Mouse (Mus musculus) limb, embryonic 14.5 days (tissue): ENCODE measurements around the gene Cdc42bpa. TPM values are rescaled to one million over a fixed set of nuclear protein-coding genes. Genes with fewer than 3 reads are reported as not detected.

Source experiments
- ATAC-seq: fragments of 200-750 bp; cut with Nextera tagmentation; 2 replicates; pipeline ENCODE4 v1.8.0; 2017; ENCODE audit warnings: low read depth, moderate number of reproducible peaks, moderate TSS enrichment; ENCODE audit not compliant: low FRiP score
- DNase-seq: peaks from one replicate; pipeline ENCODE4 v3.0.0-alpha.2; 2015; ENCODE audit warnings: low spot score
- H3K27ac ChIP-seq: fragments of 300-500 bp; sonication (generic); replicated peaks from 2 replicates; pipeline ENCODE4 v1.5.1; 2014; ENCODE audit warnings: low read depth, mild to moderate bottlenecking, low read length, moderate library complexity, mixed read lengths
- H3K27me3 ChIP-seq: fragments of 300-500 bp; sonication (generic); 2 replicates; pipeline ENCODE4 v1.6.1; 2014; ENCODE audit warnings: low read length, mixed read lengths; ENCODE audit not compliant: control insufficient read depth, insufficient read depth
- H3K36me3 ChIP-seq: fragments of 300-500 bp; sonication (generic); 2 replicates; pipeline ENCODE4 v1.6.1; 2014; ENCODE audit warnings: mild to moderate bottlenecking, low read length, moderate library complexity, mixed read lengths; ENCODE audit not compliant: control insufficient read depth, insufficient read depth
- H3K4me1 ChIP-seq: fragments of 300-500 bp; sonication (generic); 2 replicates; pipeline ENCODE4 v1.6.1; 2014; ENCODE audit warnings: antibody characterized with exemption, low read length, mixed read lengths; ENCODE audit not compliant: control insufficient read depth, insufficient read depth
- H3K4me2 ChIP-seq: fragments of 300-500 bp; sonication (generic); replicated peaks from 2 replicates; pipeline ENCODE4 v1.6.1; 2014; ENCODE audit warnings: low read depth, mild to moderate bottlenecking, low read length, moderate library complexity; ENCODE audit not compliant: severe bottlenecking
- H3K4me3 ChIP-seq: fragments of 300-500 bp; sonication (generic); replicated peaks from 2 replicates; pipeline ENCODE4 v1.5.1; 2014; ENCODE audit warnings: low read length
- H3K9ac ChIP-seq: fragments of 300-500 bp; sonication (generic); 2 replicates; pipeline ENCODE4 v1.6.1; 2014; ENCODE audit warnings: mild to moderate bottlenecking, low read depth, low read length, moderate library complexity; ENCODE audit not compliant: severe bottlenecking
- H3K9me3 ChIP-seq: fragments of 300-500 bp; sonication (generic); 2 replicates; pipeline ENCODE4 v1.6.1; 2016; ENCODE audit warnings: low read length; ENCODE audit not compliant: control insufficient read depth
- POLR2A ChIP-seq: fragments of 200-500 bp; IDR thresholded peaks from 2 replicates; pipeline ENCODE4 v1.8.0; 2012; ENCODE audit warnings: inconsistent platforms, mild to moderate bottlenecking, moderate library complexity, borderline replicate concordance; ENCODE audit not compliant: insufficient read depth, insufficient read length; ENCODE audit errors: extremely low read depth
- WGBS: fragments of 180-500 bp; shearing (Covaris S2); extraction: QIAGEN DNeasy Blood & Tissue Kit; methylation state at CpG from one replicate; pipeline ENCODE4 v1.1.7; 2014; 5-methylcytosine and 5-hydroxymethylcytosine counted together
- polyA plus RNA-seq, 2 experiments: library from polyadenylated mRNA; depleted of rRNA in 1 of 2; stranded (reverse) in 1 of 2; unstranded in 1 of 2; fragments of >200 nt; fragmentation: Nextera tagmentation in 1 of 2; extraction: Ambion mirVana in 1 of 2; gene quantifications; 2 replicates each; pipeline versions ENCODE4 v1.2.1 to v1.2.3; 2012 to 2014

The Cdc42bpa gene
- polyA plus RNA-seq, 2 experiments, result 16.8 to 29.1 TPM

DNA sequence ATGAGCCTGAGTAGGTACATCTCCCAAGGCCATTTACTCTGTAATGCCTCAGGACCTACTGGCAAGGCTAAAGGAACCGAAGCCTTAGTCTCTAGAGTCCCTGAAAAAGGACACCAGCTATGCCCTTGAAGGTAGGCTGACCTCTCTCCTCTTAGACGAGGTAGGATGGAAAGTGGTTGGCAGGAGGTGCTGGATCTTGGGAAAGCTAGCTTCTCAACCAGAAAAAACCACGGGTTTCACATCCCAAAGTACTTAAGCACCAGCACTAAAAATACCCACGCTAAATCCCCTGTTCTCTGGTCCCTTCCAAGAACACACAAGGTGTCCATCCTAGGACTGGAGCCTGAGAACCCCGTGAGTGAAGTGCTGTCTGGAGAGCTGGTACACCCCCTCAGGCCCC lies 212.7 kb downstream of the Cdc42bpa start:
- no peak overlapping the region for H3K4me3 ChIP-seq
- no peak overlapping the region for H3K27ac ChIP-seq
- no peaks in the 10 kb centered on the region for H3K36me3 ChIP-seq
- ATAC-seq (no peak), DNase-seq (no peak)
- 75% methylated on average over 5 of the region's 5 CpGs for WGBS
- H3K9ac ChIP-seq, result no peak overlapping the region
- no peak for TF ChIP-seq POLR2A
- no peak overlapping the region for H3K4me2 ChIP-seq
- no peaks in the 10 kb centered on the region for H3K4me1 ChIP-seq
- no peaks in the 10 kb centered on the region for H3K27me3 ChIP-seq
- H3K9me3 ChIP-seq, result no peaks in the 10 kb centered on the region

DNA sequence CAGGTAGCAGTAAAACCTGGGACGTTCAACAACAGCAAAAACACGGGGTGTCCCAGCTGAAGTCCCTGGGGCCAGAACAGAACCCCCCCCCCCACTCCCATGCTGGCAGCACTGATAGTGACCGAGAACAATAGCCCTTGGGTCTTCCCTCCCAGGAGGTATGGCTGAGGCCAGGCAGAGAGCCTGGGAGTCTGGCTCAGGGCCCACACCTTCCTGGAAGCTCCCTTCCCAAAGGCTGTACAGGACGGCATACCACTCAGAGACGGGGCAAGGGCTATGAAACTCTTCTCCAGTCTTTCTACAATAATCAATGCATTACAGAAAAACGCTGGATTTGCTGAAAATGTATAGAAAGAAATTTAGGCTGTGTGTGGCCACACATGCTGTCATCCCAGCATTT lies 214.4 kb downstream of the Cdc42bpa start:
- no peaks in the 10 kb centered on the region for H3K9me3 ChIP-seq
- no peak overlapping the region for H3K4me2 ChIP-seq
- H3K36me3 ChIP-seq, result no peaks in the 10 kb centered on the region
- no peak for TF ChIP-seq POLR2A
- no peak overlapping the region for H3K27ac ChIP-seq
- no peaks in the 10 kb centered on the region for H3K27me3 ChIP-seq
- no peaks in the 10 kb centered on the region for H3K4me1 ChIP-seq
- no peak for ATAC-seq
- no peak for DNase-seq
- WGBS, result 62% methylated on average over 6 of the region's 6 CpGs
- H3K9ac ChIP-seq, result no peak overlapping the region
- H3K4me3 ChIP-seq, result no peak overlapping the region

- H3K4me3 ChIP-seq, result no peak overlapping the region
- H3K27me3 ChIP-seq, result no peaks in the 10 kb centered on the region
- H3K4me2 ChIP-seq, result no peak overlapping the region
- no peak overlapping the region for H3K9ac ChIP-seq
- H3K36me3 ChIP-seq, result no peaks in the 10 kb centered on the region
- H3K27ac ChIP-seq, result no peak overlapping the region
- ATAC-seq (no peak), DNase-seq (peak; percentile 36)
- no peak for TF ChIP-seq POLR2A
- H3K9me3 ChIP-seq, result no peaks in the 10 kb centered on the region
- 33% methylated on average over 3 of the region's 3 CpGs for WGBS
- no peaks in the 10 kb centered on the region for H3K4me1 ChIP-seq
Measured at GRCm38 (mm10) chr1:180175167-180175566, 214.9 kb downstream of the Cdc42bpa start.

GRCm38 (mm10) chr1:180175635-180176034 lies 215.4 kb downstream of the Cdc42bpa start:
- no peak overlapping the region for H3K4me3 ChIP-seq
- H3K36me3 ChIP-seq, result no peaks in the 10 kb centered on the region
- H3K9ac ChIP-seq, result no peak overlapping the region
- no peak for TF ChIP-seq POLR2A
- H3K27ac ChIP-seq, result no peak overlapping the region
- H3K9me3 ChIP-seq, result no peaks in the 10 kb centered on the region
- 57% methylated on average over 8 of the region's 8 CpGs for whole genome bisulfite sequencing
- H3K27me3 ChIP-seq, result no peaks in the 10 kb centered on the region
- H3K4me2 ChIP-seq, result no peak overlapping the region
- DNase-seq (no peak), ATAC-seq (no peak)
- no peaks in the 10 kb centered on the region for H3K4me1 ChIP-seq

DNA sequence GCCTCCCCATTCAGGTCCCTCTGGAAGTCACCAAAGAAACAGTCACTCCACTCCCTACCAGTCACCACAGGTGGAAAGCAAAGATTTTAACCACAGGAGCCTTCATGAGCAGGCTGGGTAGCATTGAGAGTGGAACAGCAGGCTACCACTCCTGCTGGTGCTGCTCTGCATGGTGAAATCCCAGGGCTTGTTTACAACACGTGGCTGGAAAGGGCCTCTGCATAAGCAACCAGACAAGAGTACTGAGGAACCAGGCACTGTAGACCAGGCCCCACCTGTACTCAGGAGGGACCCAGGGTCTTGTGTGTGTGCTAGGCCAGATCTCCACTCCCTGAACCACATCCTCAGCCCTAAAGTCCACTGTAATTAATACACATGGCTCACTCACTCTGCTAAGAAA lies 216.5 kb downstream of the Cdc42bpa start:
- no peak overlapping the region for H3K4me2 ChIP-seq
- no peak for TF ChIP-seq POLR2A
- H3K27me3 ChIP-seq, result no peaks in the 10 kb centered on the region
- DNase-seq (no peak), ATAC-seq (no peak)
- WGBS, result 14% methylated on average over 1 of the region's 1 CpGs
- H3K36me3 ChIP-seq, result no peaks in the 10 kb centered on the region
- no peak overlapping the region for H3K4me3 ChIP-seq
- H3K9ac ChIP-seq, result no peak overlapping the region
- H3K9me3 ChIP-seq, result no peaks in the 10 kb centered on the region
- H3K27ac ChIP-seq, result no peak overlapping the region
- no peaks in the 10 kb centered on the region for H3K4me1 ChIP-seq

GRCm38 (mm10) chr1:180178340-180178739 lies 218.1 kb downstream of the Cdc42bpa start:
- H3K4me3 ChIP-seq, result no peak overlapping the region
- TF ChIP-seq POLR2A, result no peak
- no peak overlapping the region for H3K9ac ChIP-seq
- no peak overlapping the region for H3K27ac ChIP-seq
- H3K9me3 ChIP-seq, result no peaks in the 10 kb centered on the region
- H3K27me3 ChIP-seq, result no peaks in the 10 kb centered on the region
- WGBS, result 90% methylated on average over 9 of the region's 9 CpGs
- no peak for ATAC-seq
- no peaks in the 10 kb centered on the region for H3K4me1 ChIP-seq
- no peak overlapping the region for H3K4me2 ChIP-seq
- DNase-seq, result no peak
- H3K36me3 ChIP-seq, result no peaks in the 10 kb centered on the region
